Mouse (Mus musculus) heart, adult 8-10 months (tissue): ENCODE data around the gene Cav1. TPM values are rescaled to one million over a fixed set of nuclear protein-coding genes. Genes with fewer than 3 reads are reported as not detected.

Experiments
- DNase-seq: peaks from one replicate; pipeline ENCODE4 v3.0.0; 2022; ENCODE audit warnings: low spot score
- total RNA-seq, 4 experiments: library from RNA; stranded (reverse); gene quantifications; 2 replicates each; pipeline ENCODE4 v1.2.4; 2022

Cav1 gene
- total RNA-seq: 100 to 1,000 TPM; 156 to 240 (median 203) TPM

GRCm38 (mm10) chr6:17305954-17306601 lies at the start of gene Cav1:
Gene Cav1, plus strand, starts transcription at chr6:17306335.
- DNase-seq: peak; percentile 82

GRCm38 (mm10) chr6:17258142-17258541 lies 48.0 kb upstream of the Cav1 start:
- DNase-seq: no peak

- DNase-seq: no peak
These were observed 47.2 kb upstream of the Cav1 start for GRCm38 (mm10) chr6:17258911-17259310.

- DNase-seq: no peak
These were observed 43.3 kb upstream of the Cav1 start for GRCm38 (mm10) chr6:17262786-17263185.

GRCm38 (mm10) chr6:17265043-17265442 lies 41.1 kb upstream of the Cav1 start:
- no peak for DNase-seq

GRCm38 (mm10) chr6:17266466-17266865 lies 39.7 kb upstream of the Cav1 start:
- no peak for DNase-seq

- DNase-seq: no peak
These were observed 27.8 kb upstream of the Cav1 start for GRCm38 (mm10) chr6:17278366-17278765.

- DNase-seq: peak; percentile 83
These were observed 25.0 kb upstream of the Cav1 start, which contains the start of gene Cav2 for GRCm38 (mm10) chr6:17280939-17281756. Gene Cav2, plus strand, starts transcription at chr6:17281185.

- no peak for DNase-seq
These were observed 24.4 kb upstream of the Cav1 start for GRCm38 (mm10) chr6:17281757-17282092.

- DNase-seq: peak; percentile 71
These were observed 24.0 kb upstream of the Cav1 start for GRCm38 (mm10) chr6:17282159-17282558.

- peak; percentile 34 for DNase-seq
These were observed 22.3 kb upstream of the Cav1 start for GRCm38 (mm10) chr6:17283834-17284233.

- DNase-seq: peak; percentile 50
These were observed 19.8 kb upstream of the Cav1 start for GRCm38 (mm10) chr6:17286381-17286780.

GRCm38 (mm10) chr6:17295116-17295515 lies 11.0 kb upstream of the Cav1 start:
- DNase-seq: no peak

- peak; percentile 45 for DNase-seq
These were observed 629 bp downstream of the Cav1 start for GRCm38 (mm10) chr6:17306602-17307325.

- DNase-seq: peak; percentile 68
These were observed 1.5 kb downstream of the Cav1 start for GRCm38 (mm10) chr6:17307461-17308115.

GRCm38 (mm10) chr6:17308661-17309060 lies 2.5 kb downstream of the Cav1 start:
- no peak for DNase-seq

- DNase-seq: peak; percentile 47
These were observed 3.1 kb downstream of the Cav1 start for GRCm38 (mm10) chr6:17309260-17309659.

- DNase-seq: no peak
These were observed 8.1 kb downstream of the Cav1 start for GRCm38 (mm10) chr6:17314241-17314640.

GRCm38 (mm10) chr6:17314659-17315616 lies 8.8 kb downstream of the Cav1 start:
- peak; percentile 58 for DNase-seq

GRCm38 (mm10) chr6:17316294-17317166 lies 10.4 kb downstream of the Cav1 start:
- no peak for DNase-seq
